Comparison of ENCODE assay signal across 12 mouse cellular contexts in the genomic region with DNA sequence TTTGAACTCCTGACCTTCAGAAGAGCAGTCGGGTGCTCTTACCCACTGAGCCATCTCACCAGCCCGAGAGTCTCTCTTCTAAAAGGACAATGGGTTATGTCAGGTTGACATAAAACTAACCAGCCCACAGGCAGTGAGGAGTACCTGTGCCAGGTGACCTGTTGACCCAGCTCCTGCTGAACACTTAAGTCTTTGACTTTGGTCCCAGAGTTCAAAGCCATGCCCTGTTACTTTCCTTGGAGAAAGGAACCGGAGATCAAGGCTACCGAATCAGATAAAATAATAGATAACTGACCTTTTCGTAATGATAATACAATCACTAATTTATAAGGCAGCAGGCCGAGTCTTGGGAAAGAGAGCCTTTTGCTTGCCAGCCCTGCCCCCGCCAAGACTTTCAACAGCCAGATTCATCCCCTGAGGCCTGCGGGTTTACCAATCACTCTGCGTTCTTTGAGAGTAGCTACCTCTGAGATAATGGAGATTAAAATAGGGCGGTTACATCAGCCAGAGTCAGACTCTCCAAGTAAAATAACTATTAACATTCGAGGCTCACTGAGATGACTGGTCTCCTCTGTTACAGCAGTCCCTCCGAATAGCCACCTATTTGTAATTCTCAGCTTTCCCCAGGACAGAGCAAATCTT. TPM values are rescaled to one million over a fixed set of nuclear protein-coding genes. Genes with fewer than 3 reads are reported as not detected.
A peak's percentile ranks its signal among the peaks of the same experiment; 100 is the strongest.
DNase-seq lines count a peak whose midpoint lies in the region.
"Had no signal": no experiment of that assay in that cellular context is flagged by ENCODE, and none has a peak within 500 bp of the region (broad histone marks: within the 10 kb centered on the region; RNA-seq: fewer than 3 reads in every experiment).

No protein-coding gene starts in this region.

- intact Hi-C loops in gastrocnemius, postnatal 14 days (cut with DNase I; ENCODE audit: low total_unique reads) = no loop called here

- DNase-seq in gastrocnemius, adult 18-20 months (ENCODE audit: low spot score) = peak; percentile 83
- no peak for DNase-seq in gastrocnemius, postnatal 4 days (ENCODE audit: low spot score in 2 of 2)
- DNase-seq in lung, postnatal 25 days (ENCODE audit: low spot score) = peak; percentile 35
- no peak for DNase-seq in lung, postnatal 10 days
- peak; percentile 64 for DNase-seq in adipocyte (ENCODE audit: low spot score)
- DNase-seq in gastrocnemius, postnatal 14 days = peak; percentile 47
- DNase-seq in kidney, adult 11 months = no peak
- no peak for DNase-seq in right cerebral cortex, postnatal 4 days
- DNase-seq: cerebellum, adult 9-11 months; kidney, adult 9 months had no signal

RNA-seq across cellular contexts. Expression of a gene that starts 12.6 kb away (rescaled TPM):
- not detected for total RNA-seq in gastrocnemius, adult 18-20 months (2021)
- under 1 TPM in 1 of 2 experiments, not detected in 1; 0.44 TPM for total RNA-seq in gastrocnemius, postnatal 4 days (2021)
- not detected for total RNA-seq in gastrocnemius, postnatal 14 days (2021)
- total RNA-seq: left cerebral cortex, postnatal 10 days; megakaryocyte-erythroid progenitor cell, adult 5-6 weeks had no signal

RNA-seq across cellular contexts. Expression of a gene that starts 17.4 kb away (rescaled TPM):
- 1 to 10 TPM; 8.4 TPM for total RNA-seq in gastrocnemius, adult 18-20 months (2021)
- 10 to 100 TPM; 15.6 to 17.4 TPM for total RNA-seq in gastrocnemius, postnatal 4 days (2021)
- total RNA-seq in gastrocnemius, postnatal 14 days (2021) = 1 to 10 TPM; 8.3 to 8.4 TPM

RNA-seq across cellular contexts. Expression of a gene that starts 24.7 kb away (rescaled TPM):
- 1 to 10 TPM; 1.0 to 1.4 TPM for total RNA-seq in gastrocnemius, adult 18-20 months (2021)
- total RNA-seq in gastrocnemius, postnatal 4 days (2021) = 10 to 100 TPM; 21.9 to 22.4 TPM
- total RNA-seq in gastrocnemius, postnatal 14 days (2021) = 1 to 10 TPM; 4.2 to 5.7 TPM

Comparison
In these comparisons a context has a peak if more than half of its experiments do, and no peak if none do; other contexts are left out.
1. DNase-seq: peak in gastrocnemius, adult 18-20 months (single experiment), lung, postnatal 25 days (single experiment), adipocyte (single experiment) and gastrocnemius, postnatal 14 days (single experiment); none in gastrocnemius, postnatal 4 days (0 of 2), lung, postnatal 10 days (single experiment), kidney, adult 11 months (single experiment) and right cerebral cortex, postnatal 4 days (single experiment).